Mouse (Mus musculus) left cerebral cortex, adult 9 months (tissue): ENCODE data around the gene Il22ra2.
"Not testable (repeated sequence)": the region's sequence is repeated elsewhere in the genome, so short reads cannot be mapped to it uniquely, and the experiment has no call there.

ENCODE experiments used
- DNase-seq, 2 experiments: peaks; one replicate each; pipeline ENCODE4 v3.0.0; 2022; ENCODE audit warnings: low spot score in 2 of 2

Il22ra2 gene

GRCm38 (mm10) chr10:19601502-19601901 lies 20.3 kb upstream of the Il22ra2 start:
- not testable (repeated sequence) for DNase-seq

GRCm38 (mm10) chr10:19603231-19603630 lies 18.6 kb upstream of the Il22ra2 start:
- DNase-seq = no peak

DNA sequence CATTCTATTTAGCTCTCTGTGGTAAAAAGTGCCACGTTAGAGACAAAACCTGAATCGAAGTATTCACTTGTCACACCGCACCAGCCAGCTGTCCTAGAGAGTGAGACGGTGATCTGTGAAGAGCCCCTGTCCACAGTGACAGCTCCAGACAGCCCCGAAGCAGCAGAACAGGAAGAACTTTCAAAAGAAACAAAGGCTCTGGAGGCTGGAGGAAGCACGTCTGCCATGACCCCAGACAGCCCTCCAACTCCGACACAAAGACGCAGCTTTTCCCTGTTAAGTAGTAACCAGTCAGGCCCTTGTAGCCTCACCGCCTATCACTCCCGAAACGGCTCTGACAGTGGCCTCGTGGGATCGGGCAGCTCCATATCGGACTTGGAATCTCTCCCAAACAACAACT lies 12.7 kb upstream of the Il22ra2 start:
- no peak for DNase-seq

DNA sequence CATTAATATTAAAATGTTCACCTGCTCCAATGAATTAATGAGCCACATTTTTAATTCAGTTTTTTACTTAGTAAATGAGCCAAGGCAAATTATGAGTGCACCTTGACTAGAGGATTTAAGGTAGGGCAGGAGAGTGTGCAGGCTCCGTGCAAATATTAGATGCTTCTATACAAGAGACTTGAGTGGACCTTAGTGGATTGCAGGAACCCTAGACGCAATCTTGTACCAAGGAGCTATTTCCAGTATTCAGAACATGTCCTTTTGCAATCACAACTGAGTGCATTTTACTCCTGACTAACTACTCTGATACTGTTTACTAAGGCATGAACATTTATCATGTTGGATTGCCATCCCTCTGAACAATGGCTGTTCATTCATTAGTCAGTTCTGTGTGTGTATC lies 10.2 kb upstream of the Il22ra2 start:
- DNase-seq = no peak

- no peak for DNase-seq
These were observed 8.6 kb upstream of the Il22ra2 start for GRCm38 (mm10) chr10:19613111-19613753.

GRCm38 (mm10) chr10:19619736-19620135 lies 2.1 kb upstream of the Il22ra2 start:
- no peak for DNase-seq

DNA sequence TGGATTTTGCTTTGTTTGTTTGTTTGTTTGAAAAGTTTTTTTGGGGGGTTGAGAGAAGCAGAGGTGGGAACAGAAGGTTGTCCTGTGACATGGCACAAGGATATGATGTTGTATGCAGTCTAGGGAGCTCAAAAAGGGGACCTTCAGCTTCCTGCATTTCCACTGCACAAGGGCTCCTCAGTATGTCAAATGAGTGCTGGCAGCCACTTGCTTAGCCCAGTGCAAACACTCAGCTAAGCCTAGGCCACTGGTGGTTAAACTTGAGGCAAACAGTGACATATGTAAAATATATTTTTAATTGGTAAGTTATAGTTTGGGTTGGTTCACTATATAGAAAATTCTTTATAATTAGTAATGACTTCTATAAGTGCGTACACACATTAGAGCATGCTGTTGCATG lies 2.8 kb downstream of the Il22ra2 start:
- no peak for DNase-seq

- DNase-seq = no peak
These were observed 5.5 kb downstream of the Il22ra2 start for GRCm38 (mm10) chr10:19627342-19627741.

DNA sequence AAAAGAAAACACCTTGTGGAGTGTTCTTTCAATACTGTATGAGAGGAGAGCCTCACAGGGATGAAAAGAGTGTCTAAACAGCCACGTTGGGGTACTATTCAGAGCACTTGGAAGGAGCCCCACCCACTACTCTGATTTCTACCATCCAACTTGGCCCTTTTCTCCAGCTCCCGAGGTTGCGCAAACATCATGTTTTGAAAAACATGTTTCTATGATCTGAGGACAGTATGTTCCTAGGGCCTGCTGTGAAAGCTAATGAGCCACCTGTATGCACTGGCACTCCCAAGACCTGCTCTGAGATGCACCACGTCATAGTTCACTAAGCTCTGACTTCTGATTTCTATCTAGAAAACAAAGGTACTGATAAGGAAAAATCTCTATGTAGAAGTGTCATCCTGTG lies 6.0 kb downstream of the Il22ra2 start:
- no peak for DNase-seq

GRCm38 (mm10) chr10:19631616-19632195 lies 9.9 kb downstream of the Il22ra2 start:
- DNase-seq = no peak

DNA sequence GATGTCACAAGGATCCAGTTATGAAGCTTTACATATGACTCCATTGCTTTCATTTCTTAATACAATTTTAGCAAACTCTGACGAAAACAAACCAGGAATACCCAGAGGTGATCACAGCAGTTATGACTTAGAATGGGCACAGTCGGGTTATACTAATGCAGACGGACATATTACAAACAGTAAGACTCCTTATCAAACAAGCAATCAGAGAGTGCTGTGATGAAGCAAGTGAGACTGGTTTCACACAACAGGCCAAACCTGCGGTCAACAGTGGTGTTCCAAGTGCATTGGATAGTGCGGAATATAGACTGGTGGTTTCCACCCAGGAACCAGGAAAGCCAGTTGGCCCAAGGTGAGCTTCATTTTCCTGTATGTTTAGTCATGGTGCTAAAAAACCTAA lies 17.1 kb downstream of the Il22ra2 start:
- no peak for DNase-seq

- no peak for DNase-seq
These were observed 17.8 kb downstream of the Il22ra2 start for GRCm38 (mm10) chr10:19639630-19640029.

- DNase-seq = peak; percentile 8
These were observed 23.3 kb downstream of the Il22ra2 start for GRCm38 (mm10) chr10:19645119-19645518.

- no peak for DNase-seq
These were observed 35.6 kb downstream of the Il22ra2 start for GRCm38 (mm10) chr10:19657426-19657825.

- no peak for DNase-seq
These were observed 38.2 kb downstream of the Il22ra2 start for GRCm38 (mm10) chr10:19659953-19660352.

- DNase-seq = no peak
These were observed 47.2 kb downstream of the Il22ra2 start for GRCm38 (mm10) chr10:19668973-19669372.

GRCm38 (mm10) chr10:19672015-19672414 lies 50.2 kb downstream of the Il22ra2 start:
- DNase-seq = no peak

GRCm38 (mm10) chr10:19673146-19673545 lies 51.3 kb downstream of the Il22ra2 start:
- DNase-seq = no peak
